Mouse (Mus musculus) megakaryocyte, embryonic 14.5 days (primary cell): ENCODE results near the gene 3110009E18Rik. TPM values are rescaled to one million over a fixed set of nuclear protein-coding genes. Genes with fewer than 3 reads are reported as not detected.

Experiments used
- H3K27me3 ChIP-seq: replicated peaks from 2 replicates; pipeline ENCODE3; 2012; ENCODE audit warnings: inconsistent platforms
- H3K36me3 ChIP-seq: replicated peaks from 2 replicates; pipeline ENCODE3; 2012; ENCODE audit warnings: low read length, inconsistent platforms, mixed read lengths
- H3K4me1 ChIP-seq: 2 replicates; pipeline ENCODE4 v1.6.1; 2012; ENCODE audit warnings: inconsistent platforms
- H3K4me3 ChIP-seq: replicated peaks from 2 replicates; pipeline ENCODE3; 2012; ENCODE audit warnings: moderate library complexity, mild to moderate bottlenecking, inconsistent platforms
- H3K9me3 ChIP-seq: 2 replicates; pipeline ENCODE4 v1.6.1; 2012; ENCODE audit warnings: inconsistent platforms
- FLI1 ChIP-seq: IDR thresholded peaks from 2 replicates; pipeline ENCODE4 v1.6.1; 2012; ENCODE audit warnings: low read length, inconsistent platforms, mixed read lengths
- GATA1 ChIP-seq: IDR thresholded peaks from 3 replicates; pipeline ENCODE4 v1.6.1; 2012; ENCODE audit warnings: mixed read lengths, low read length, inconsistent platforms, borderline replicate concordance
- polyA plus RNA-seq: library from polyadenylated mRNA; stranded (reverse); fragments of >175 nt; gene quantifications from 2 replicates; pipeline ENCODE4 v1.2.3, GENCODE M21; 2012; ENCODE audit warnings: low replicate concordance; ENCODE audit not compliant: insufficient read depth

3110009E18Rik gene
- polyA plus RNA-seq, 1 experiment, result 2.6 TPM

DNA sequence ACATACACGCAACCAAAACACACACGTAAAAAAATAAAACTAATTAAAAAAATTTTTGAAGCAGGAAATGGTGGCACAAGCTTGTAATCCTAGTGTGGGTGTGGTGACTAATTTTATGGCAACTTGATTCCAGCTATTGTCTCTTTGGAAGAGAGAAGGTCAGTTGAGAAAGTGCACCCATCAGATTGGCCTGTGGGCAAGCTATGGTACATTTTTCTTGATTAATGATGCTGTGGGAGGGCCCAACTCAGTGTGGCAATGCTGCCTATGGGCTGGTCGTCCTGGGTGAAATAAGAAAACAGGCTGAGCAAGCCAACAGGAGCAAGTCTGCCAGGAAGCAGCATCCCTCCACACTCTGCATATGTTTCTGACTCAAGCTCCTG lies 19.8 kb upstream of the 3110009E18Rik start:
- Histone ChIP-seq H3K4me3 (no peak overlapping the region), H3K36me3 (no peaks in the 10 kb centered on the region), H3K4me1 (no peaks in the 10 kb centered on the region), H3K27me3 (peaks cover 50% of the 10 kb centered on the region), H3K9me3 (peaks cover 12% of the 10 kb centered on the region)
- TF ChIP-seq FLI1, result no peak
- no peak for TF ChIP-seq GATA1

DNA sequence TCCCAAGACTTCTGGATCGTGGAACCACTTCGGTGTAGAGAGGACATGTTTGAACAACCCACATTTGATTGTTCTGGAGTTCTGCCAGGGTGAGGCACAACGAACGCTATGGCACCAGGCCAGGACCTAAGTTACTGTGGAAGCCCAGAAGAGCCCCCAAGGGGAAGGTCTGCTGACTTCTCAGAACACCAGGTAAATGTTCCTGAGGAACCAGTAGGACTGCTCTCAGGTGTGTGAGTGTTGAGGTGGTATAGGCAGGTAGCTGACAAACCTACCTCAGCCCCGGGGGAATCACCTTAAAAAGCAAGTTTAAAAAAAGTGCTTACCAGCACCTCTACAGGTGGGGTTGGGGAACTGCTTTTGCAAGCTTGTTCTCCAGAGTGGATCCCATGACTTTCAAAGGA lies 15.4 kb upstream of the 3110009E18Rik start:
- Histone ChIP-seq H3K4me1 (no peaks in the 10 kb centered on the region), H3K36me3 (no peaks in the 10 kb centered on the region), H3K9me3 (peaks cover 12% of the 10 kb centered on the region), H3K4me3 (no peak overlapping the region), H3K27me3 (peaks cover 63% of the 10 kb centered on the region)
- TF ChIP-seq GATA1 (no peak), FLI1 (no peak)

DNA sequence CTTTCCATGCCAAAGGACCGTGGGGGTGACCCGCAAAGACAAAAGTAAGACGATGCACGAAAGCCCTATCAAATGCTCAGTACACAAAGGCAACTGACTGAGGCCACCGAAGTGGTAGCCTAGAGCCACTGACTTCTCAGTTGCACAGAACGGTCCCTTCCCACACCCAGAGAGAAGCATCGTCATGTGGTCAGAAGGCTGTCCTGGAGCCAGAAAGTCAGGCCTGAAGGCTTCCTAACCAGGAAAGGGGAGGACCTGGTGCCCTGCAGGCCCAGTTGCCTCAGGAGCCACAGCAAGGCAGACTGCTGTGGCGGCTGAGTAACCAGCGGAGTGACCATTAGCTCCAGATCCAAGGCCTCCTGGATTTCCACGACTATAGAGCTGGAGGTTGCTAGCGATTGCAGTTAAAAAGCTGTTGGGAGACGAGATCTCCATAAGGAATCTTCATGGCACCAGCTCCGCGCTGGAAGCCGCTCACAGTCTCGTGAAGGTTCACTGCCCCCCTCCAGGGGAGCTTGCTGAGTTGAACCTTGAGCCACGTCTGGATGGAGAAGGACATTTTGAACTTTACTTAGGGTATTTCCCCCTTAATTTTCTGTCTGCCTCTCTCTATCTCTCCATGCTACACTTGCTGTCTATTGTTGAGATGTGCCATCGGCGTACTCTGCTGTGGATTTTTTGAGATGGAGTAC lies 11.1 kb upstream of the 3110009E18Rik start:
- H3K9me3 ChIP-seq, result peaks cover 13% of the 10 kb centered on the region
- H3K27me3 ChIP-seq, result peaks cover 34% of the 10 kb centered on the region
- H3K4me3 ChIP-seq, result no peak overlapping the region
- peaks cover 43% of the 10 kb centered on the region for H3K36me3 ChIP-seq
- no peak for TF ChIP-seq FLI1
- TF ChIP-seq GATA1, result no peak
- peaks cover 24% of the 10 kb centered on the region for H3K4me1 ChIP-seq

DNA sequence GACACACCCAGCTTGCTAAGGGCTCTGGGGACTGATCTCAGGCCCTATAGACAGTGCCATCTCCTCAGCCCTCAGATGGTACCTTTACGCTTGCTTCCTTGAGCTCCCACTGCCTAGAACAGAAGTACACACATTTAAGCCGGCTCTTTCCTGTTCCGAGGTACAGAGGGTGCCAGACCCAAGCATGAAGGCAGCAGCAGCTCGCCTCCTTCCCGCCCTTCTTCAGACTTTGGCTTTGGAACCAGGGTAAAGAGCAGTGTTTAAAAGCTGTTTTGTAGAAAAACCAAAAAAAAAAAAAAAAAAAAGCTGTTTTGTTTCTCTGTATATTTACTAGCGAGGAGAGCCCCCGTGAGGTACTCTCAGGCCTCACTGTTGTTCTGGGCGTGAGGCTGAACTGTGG lies 9.2 kb upstream of the 3110009E18Rik start:
- H3K4me1 ChIP-seq, result peaks cover 24% of the 10 kb centered on the region
- no peak overlapping the region for H3K4me3 ChIP-seq
- H3K36me3 ChIP-seq, result peaks cover 62% of the 10 kb centered on the region
- peaks cover 27% of the 10 kb centered on the region for H3K27me3 ChIP-seq
- TF ChIP-seq FLI1, result no peak
- no peak for TF ChIP-seq GATA1
- H3K9me3 ChIP-seq, result peaks cover 21% of the 10 kb centered on the region

DNA sequence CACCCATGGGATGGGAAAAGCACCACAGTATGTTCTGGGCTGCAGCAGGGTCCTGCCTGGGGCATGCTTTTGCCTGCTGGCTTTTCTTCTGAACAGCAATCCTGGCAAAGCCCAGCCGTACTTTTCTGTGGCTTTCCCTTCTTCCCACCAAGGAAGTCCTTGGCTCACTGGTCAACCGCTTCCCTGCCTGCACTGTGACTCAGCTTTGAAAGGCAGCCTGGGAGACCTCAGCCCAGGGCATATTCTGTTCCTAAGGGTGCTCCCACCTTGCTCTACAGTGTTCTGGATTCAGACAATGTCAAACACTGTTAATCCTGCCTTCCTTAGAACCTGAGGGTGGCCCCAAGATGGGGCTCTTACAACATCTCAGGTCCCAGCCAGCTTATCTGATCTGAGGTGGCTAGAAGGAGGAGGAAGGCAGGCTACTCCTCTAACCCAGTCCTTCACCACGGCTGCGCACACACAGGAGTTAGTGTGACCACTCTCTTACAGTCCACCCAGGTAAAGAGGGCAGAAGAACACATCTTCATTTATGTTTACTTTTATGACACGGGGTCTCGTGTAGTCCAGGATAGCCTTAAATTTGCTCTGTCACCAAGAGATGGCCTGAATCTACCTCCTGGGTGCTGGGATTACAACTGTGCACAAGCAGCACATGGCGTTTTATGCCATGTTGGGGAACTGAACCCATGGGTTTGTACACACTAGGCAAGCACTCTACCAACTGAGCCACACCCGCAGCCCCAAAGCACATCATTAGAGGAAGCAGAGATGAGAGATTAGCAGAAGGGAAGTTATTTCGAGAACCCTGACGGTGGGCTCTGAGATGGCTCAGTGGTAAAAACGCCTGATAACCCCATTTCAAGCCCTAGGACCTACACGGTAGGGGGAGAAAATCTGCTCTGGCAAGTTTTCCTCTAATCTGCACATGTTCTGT lies 8.5 kb upstream of the 3110009E18Rik start:
- peaks cover 29% of the 10 kb centered on the region for H3K4me1 ChIP-seq
- peaks cover 21% of the 10 kb centered on the region for H3K9me3 ChIP-seq
- peaks cover 70% of the 10 kb centered on the region for H3K36me3 ChIP-seq
- no peak overlapping the region for H3K4me3 ChIP-seq
- TF ChIP-seq GATA1, result no peak
- no peak for TF ChIP-seq FLI1
- H3K27me3 ChIP-seq, result peaks cover 27% of the 10 kb centered on the region

DNA sequence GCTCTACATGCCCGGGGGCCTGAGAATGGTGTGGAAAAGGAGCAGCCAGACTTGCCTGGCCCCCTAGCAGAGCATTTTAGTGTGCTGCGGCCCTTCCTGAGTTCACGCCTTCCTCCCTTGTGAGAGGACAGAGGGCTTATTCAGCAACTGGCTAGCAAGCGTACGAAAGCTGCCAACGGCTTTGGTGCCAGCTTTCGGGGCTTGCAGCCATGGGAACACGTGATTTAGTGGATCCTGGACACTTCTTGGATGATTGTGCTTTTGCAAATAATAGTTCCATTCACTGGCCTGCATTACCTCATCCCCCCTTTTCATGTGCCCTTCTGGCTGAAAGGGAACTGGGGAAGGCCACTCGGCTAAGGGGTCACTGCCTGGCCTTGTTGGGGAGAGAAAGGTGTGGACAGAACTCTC lies 5.3 kb upstream of the 3110009E18Rik start:
- peaks cover 21% of the 10 kb centered on the region for H3K9me3 ChIP-seq
- H3K4me1 ChIP-seq, result peaks cover 57% of the 10 kb centered on the region
- TF ChIP-seq FLI1 (no peak), GATA1 (no peak)
- H3K36me3 ChIP-seq, result peaks cover 89% of the 10 kb centered on the region
- peaks cover 7% of the 10 kb centered on the region for H3K27me3 ChIP-seq
- H3K4me3 ChIP-seq, result no peak overlapping the region

DNA sequence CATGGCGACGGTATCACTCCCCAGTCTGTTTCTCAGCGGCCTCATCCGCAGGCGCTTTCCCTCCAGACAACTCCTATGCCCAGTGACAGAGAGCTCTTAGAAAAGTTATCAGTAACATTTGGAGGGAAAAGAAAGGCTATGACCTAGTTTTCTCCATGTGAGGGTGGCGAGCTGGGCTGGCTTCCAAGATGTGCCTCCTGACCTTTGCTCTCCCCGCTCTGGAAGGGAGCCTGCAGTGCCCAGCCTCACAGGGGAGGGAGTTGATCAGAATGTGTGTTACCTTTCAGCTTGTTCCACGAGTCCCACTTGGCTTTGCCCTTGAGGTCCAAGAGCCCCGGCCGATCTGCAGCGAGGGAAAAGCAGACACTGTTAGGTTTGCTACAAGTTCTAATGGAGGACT lies 4.9 kb upstream of the 3110009E18Rik start:
- Histone ChIP-seq H3K4me1 (peaks cover 57% of the 10 kb centered on the region), H3K9me3 (peaks cover 21% of the 10 kb centered on the region), H3K36me3 (peaks cover 85% of the 10 kb centered on the region)

DNA sequence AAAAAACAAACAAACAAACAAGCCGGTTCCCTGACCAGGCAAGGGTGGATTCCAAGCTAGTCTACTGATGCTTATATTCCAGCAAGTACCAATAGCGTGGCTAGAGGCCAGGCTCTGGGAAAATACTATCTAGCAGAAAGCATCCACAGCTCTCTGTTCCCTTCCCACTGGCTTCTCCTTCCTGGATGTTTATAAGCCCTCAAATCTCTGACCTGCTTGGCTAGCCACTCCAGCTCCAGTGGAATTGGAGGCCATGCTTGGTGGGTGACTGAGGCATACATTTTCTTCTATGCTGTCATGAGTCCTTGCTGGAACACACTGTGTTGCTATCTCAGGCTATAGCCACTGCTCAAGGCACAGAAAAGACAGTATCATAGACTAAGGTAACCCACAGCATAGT lies 2.1 kb upstream of the 3110009E18Rik start:
- peaks cover 52% of the 10 kb centered on the region for H3K4me1 ChIP-seq
- H3K4me3 ChIP-seq, result peak overlapping the region; percentile 14
- peaks cover 58% of the 10 kb centered on the region for H3K36me3 ChIP-seq
- TF ChIP-seq GATA1 (no peak), FLI1 (no peak)
- peaks cover 21% of the 10 kb centered on the region for H3K9me3 ChIP-seq
- H3K27me3 ChIP-seq, result no peaks in the 10 kb centered on the region

More for the DNA sequence above, 4.9 kb upstream of the 3110009E18Rik start:
- TF ChIP-seq FLI1 (no peak), GATA1 (no peak)
- Histone ChIP-seq H3K4me3 (no peak overlapping the region), H3K27me3 (peaks cover 3% of the 10 kb centered on the region)

DNA sequence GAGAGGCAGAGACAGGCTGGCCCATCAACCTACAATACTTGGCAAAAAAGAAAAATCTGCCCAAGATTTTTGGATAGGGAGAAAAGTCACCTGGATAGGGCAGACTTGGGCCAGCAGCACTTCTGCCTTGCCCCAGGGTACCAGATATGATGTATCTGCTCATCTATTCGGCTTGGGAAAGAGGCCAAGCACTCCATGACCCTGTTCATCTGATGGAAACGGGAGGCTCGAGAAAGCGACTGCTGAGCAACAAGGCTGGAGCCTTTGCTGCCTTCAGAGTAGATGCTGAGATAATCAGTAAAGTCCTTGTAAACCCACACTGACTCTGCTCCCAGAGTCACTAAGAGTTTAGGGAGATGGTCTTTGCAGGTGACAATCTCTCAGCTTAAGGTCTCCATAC lies 1.6 kb upstream of the 3110009E18Rik start:
- no peaks in the 10 kb centered on the region for H3K27me3 ChIP-seq
- H3K4me3 ChIP-seq, result peak overlapping the region; percentile 26
- peaks cover 52% of the 10 kb centered on the region for H3K4me1 ChIP-seq
- peaks cover 17% of the 10 kb centered on the region for H3K9me3 ChIP-seq
- H3K36me3 ChIP-seq, result peaks cover 52% of the 10 kb centered on the region
- TF ChIP-seq FLI1 (no peak), GATA1 (no peak)
